Mouse (Mus musculus) adrenal gland, postnatal 10 days (tissue): ENCODE data around the gene Gm13757. TPM values are rescaled to one million over a fixed set of nuclear protein-coding genes. Genes with fewer than 3 reads are reported as not detected.
"Not testable (repeated sequence)": the region's sequence is repeated elsewhere in the genome, so short reads cannot be mapped to it uniquely, and the experiment has no call there.

Source experiments
- DNase-seq: peaks from one replicate; pipeline ENCODE4 v3.0.0; 2021; ENCODE audit warnings: mixed read lengths
- long read RNA-seq, 2 experiments: library from polyadenylated mRNA; stranded (forward); transcript quantifications; one replicate each; pipeline ENCODE4 v2.0.0; 2021
- total RNA-seq, 2 experiments: library from RNA; stranded (reverse); gene quantifications; 2 replicates each; pipeline ENCODE4 v1.2.3; 2021

Gene Gm13757
- total RNA-seq, result not detected
- long read RNA-seq, experiment 1, result 0 reads
- long read RNA-seq, experiment 2, result 0 reads

DNA sequence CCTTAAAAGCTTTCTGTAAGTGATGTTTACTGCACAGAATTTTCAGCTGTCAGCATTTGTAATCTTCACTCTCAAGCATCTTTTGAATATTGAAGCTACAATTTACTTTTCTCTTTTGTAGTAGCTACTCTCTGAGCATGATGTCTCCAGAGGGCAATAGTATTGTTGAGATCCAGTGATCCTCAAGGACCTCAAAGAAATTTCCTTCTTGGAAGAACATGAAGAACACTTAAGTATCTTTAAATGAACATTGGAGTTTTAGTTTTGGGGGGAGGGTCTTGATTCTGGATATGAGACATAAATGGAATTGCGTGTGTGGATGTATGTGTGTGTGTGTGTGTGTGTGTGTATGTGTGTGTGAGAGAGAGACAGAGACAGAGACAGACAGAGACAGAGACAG lies at the start of gene Gm13757:
TSS of gene Gm13757 (minus strand) at position 101 of the 400 bp plus-strand sequence.
- DNase-seq, result no peak

DNA sequence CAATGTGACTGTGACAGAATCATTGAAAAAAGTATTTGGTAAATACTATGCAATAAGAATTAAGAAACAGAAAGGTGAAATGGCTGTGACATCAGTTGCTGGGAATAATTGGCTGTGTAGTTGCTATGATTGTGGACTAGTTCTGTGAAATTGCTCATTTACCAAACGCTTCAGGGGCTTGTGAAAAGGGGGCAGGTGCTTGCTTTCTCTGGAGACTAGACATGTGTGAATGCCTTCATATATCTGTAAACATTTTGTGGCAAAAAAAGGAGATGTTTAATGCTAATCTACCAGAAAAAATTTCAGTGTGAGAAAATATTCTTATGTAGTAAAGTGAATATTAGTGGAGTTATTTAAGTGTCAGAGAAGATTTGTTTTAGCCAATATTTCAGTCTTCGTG lies 44.1 kb upstream of the Gm13757 start, which contains the start of gene Olfr1185-ps1:
TSS of gene Olfr1185-ps1 (plus strand) at position 301 of the 400 bp plus-strand sequence.
- no peak for DNase-seq

DNA sequence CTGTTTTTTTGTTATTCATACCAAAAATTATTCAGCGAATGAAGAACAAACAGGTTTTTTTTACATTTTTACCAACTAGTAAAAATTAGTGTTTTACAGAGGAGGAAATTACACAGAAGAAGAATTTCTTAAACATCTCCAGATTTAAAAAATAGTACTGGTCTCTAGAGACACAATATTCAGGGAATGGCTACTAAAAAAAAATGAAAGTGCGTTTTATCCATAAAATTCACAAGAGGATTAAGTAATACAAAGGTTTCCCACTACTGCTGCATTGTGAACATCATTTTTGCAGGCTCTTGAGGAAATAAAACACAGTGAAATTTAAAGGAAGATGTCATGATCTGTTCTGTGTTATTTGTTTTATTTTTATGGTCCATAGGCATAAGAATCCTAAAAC lies 34.4 kb upstream of the Gm13757 start, which contains the start of gene Olfr1184:
TSS of gene Olfr1184 (plus strand) at position 301 of the 400 bp plus-strand sequence.
- no peak for DNase-seq

DNA sequence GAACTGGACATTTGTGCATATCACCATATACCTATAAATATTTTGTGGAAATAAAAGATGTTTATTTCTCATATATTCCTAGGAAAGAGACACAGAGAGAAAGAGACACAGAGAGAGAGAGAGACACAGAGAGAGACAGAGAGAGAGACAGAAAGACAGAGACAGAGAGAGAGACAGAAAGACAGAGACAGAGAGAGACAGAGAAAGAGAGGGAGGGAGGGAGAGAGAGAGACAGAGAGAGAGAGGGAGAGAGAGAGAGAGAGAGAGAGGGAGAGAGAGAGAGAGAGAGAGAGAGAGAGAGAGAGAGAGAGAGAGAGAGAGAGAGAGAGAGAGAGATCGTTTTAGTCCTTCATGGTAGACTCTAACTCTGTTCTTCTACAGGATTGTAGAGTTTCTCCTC lies 5.6 kb upstream of the Gm13757 start, which contains the start of gene Olfr1183:
TSS of gene Olfr1183 (plus strand) at position 301 of the 400 bp plus-strand sequence.
- not testable (repeated sequence) for DNase-seq

DNA sequence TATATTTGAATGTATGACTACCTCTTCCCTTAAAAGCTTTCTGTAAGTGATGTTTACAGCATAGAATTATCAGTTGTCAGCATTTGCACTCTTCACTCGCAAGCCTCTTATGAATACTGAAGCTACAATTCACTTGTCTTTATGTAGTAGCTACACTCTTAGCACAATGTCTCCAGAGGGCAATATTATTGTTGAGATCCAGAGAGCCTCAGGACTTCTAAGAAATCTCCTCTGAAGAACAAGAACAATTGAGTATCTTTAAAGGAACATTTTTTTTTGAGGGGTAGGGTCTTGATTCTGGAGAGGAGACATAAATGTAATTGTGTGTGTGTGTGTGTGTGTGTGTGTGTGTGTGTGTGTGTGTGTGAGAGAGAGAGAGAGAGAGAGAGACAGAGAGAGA lies 22.9 kb downstream of the Gm13757 start, which contains the start of gene Olfr1181:
TSS of gene Olfr1181 (minus strand) at position 101 of the 400 bp plus-strand sequence.
- no peak for DNase-seq

DNA sequence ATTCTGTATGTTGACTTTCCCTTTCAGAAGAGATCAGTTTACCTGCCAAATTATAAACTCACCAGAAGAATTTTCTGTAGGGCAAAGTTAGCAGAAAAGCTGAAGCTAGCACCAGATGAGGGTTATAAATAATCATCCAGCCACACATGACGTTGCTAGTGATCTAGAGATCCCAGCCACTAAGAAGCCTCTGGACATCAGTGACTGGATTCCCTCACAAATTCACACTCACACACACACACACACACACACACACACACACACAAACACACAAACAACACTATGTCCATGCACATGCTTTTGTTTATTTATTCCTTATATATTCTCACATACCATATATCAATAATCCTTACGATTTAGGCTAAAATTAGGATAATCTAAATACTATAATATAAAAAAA lies 29.9 kb downstream of the Gm13757 start, which contains the start of gene Olfr1180:
TSS of gene Olfr1180 (minus strand) at position 101 of the 400 bp plus-strand sequence.
- no peak for DNase-seq

DNA sequence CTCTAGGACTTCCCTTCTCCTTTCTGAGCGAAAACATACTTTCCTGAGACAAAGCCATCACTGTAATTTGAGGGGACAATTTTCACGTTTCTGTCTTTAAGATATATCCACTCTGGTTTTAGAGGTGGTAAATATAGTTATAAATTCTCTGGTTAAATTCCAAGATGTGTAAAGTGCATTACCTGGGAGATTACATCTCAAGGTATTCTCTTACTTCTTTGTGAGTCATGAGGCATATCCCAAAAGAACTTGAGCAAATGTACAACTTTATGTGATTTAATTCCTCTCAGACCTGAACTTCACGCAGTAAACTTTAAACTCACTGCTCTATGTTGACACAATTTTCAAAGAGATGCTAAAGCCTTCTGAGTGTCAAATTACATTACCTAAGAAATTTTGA lies 42.6 kb downstream of the Gm13757 start, which contains the start of gene Olfr1179:
TSS of gene Olfr1179 (minus strand) at position 101 of the 400 bp plus-strand sequence.
- DNase-seq, result no peak

Other genes starting within 250 kb of the Gm13757 start
- gene Olfr1170, start 220.8 kb downstream of the Gm13757 start, total RNA-seq, result not detected
- not detected for gene Olfr1173, start 169.3 kb downstream of the Gm13757 start, total RNA-seq
- gene Olfr1174-ps, start 134.0 kb downstream of the Gm13757 start, total RNA-seq, result not detected
- gene Olfr1175-ps, start 121.9 kb downstream of the Gm13757 start, total RNA-seq, result not detected
- gene Olfr1176, start 112.4 kb downstream of the Gm13757 start, total RNA-seq, result not detected
- gene Olfr1177-ps, start 102.6 kb downstream of the Gm13757 start, total RNA-seq, result not detected
- not detected for gene Olfr1178, start 62.1 kb downstream of the Gm13757 start, total RNA-seq
- gene Olfr1179, start 42.7 kb downstream of the Gm13757 start, total RNA-seq, result not detected
- not detected for gene Olfr1180, start 30.0 kb downstream of the Gm13757 start, total RNA-seq
- gene Olfr1181, start 23.0 kb downstream of the Gm13757 start, total RNA-seq, result not detected
- gene Olfr1183, start 5.7 kb upstream of the Gm13757 start, total RNA-seq, result not detected
- gene Olfr1184, start 34.5 kb upstream of the Gm13757 start, total RNA-seq, result not detected
- not detected for gene Olfr1185-ps1, start 44.2 kb upstream of the Gm13757 start, total RNA-seq
- gene Olfr1186, start 69.4 kb upstream of the Gm13757 start, total RNA-seq, result not detected
- not detected for gene Olfr1188, start 107.8 kb upstream of the Gm13757 start, total RNA-seq
- not detected for gene Olfr1189, start 137.3 kb upstream of the Gm13757 start, total RNA-seq
- gene Olfr1191-ps1, start 191.4 kb upstream of the Gm13757 start, total RNA-seq, result under 1 TPM in 1 of 2 experiments, not detected in 1; 0.06 TPM
- gene Olfr1192-ps1, start 199.4 kb upstream of the Gm13757 start, total RNA-seq, result not detected
- gene Olfr1193, start 226.5 kb upstream of the Gm13757 start, total RNA-seq, result not detected
- gene Olfr1195, start 240.1 kb upstream of the Gm13757 start, total RNA-seq, result not detected